Mouse (Mus musculus): ENCODE measurements around the gene Eng. TPM values are rescaled to one million over a fixed set of nuclear protein-coding genes. Genes with fewer than 3 reads are reported as not detected.

The Eng gene
- polyA plus RNA-seq, 1 experiment from 2014 or later, result 24.7 TPM

DNA sequence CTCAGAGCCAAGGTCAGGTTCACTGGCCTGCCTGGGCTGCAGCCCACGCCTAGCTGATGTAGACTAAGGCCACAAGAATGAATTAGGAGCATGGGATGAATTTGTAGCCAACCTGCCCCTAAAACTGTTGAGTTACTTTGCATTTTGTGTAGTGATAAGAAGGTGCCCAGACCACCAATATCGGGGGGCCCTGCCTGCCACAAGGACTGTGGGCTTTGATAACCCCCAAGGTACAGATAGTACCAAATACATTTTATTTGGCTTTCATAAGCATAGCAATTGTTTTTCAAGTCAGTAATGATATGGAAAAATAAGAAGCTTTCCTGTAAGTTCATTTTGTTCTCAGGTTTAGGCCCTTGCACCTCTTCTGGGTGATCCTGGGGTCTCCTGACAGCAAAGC is 12.5 kb downstream of the Eng start:
- no peaks in the 10 kb centered on the region for H3K9me3 ChIP-seq

DNA sequence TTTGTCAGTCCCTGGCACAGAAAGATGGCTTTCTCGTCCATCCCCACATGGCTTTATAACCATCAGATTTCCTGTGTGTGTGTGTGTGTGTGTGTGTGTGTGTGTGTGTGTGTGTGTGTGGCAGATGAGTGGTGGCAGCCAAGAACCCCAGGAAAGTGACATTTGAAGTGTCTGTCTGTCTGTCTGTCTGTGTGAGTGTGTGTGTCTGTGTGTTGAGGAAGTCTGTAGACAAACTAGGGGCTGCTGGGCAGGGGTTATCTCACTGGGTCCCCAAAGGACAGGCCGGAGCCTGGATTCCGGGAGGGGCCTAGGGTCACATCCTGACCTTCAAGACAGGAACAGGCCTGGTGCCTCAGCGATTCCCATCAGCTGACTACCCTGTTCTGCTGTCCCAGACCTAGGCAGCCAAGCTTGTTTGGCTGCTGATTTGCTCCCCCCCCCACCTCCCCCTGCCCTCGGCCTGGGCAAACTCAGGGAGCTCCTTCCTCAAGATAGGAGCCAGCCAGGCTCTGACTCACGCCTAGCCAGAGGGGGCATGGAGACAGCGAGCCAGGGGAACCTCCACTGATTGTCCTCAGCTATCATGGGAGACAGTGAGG is 15.2 kb downstream of the Eng start:
- no peak for DNase-seq (ENCODE audit: extremely low spot score, low spot score)
- Histone ChIP-seq H3K9me3 (no peaks in the 10 kb centered on the region), H3K36me3 (replicated peaks) (no peaks in the 10 kb centered on the region), H3K27ac (peak overlapping the region; percentile 68), H3K4me3 (no peak overlapping the region), H3K4me1 (peaks cover 17% of the 10 kb centered on the region), H3K27me3 (ENCODE audit: poor library complexity, severe bottlenecking) (no peaks in the 10 kb centered on the region)
- WGBS, result 66% methylated on average over 7 of the region's 7 CpGs

More for the DNA sequence above, 12.5 kb downstream of the Eng start:
- Histone ChIP-seq H3K36me3 (replicated peaks) (no peaks in the 10 kb centered on the region), H3K27me3 (ENCODE audit: poor library complexity, severe bottlenecking) (no peaks in the 10 kb centered on the region), H3K27ac (no peak overlapping the region), H3K4me3 (no peak overlapping the region), H3K4me1 (peaks cover 37% of the 10 kb centered on the region)
- DNase-seq (ENCODE audit: extremely low spot score, low spot score), result no peak
- 86% methylated on average over 2 of the region's 2 CpGs for WGBS

DNA sequence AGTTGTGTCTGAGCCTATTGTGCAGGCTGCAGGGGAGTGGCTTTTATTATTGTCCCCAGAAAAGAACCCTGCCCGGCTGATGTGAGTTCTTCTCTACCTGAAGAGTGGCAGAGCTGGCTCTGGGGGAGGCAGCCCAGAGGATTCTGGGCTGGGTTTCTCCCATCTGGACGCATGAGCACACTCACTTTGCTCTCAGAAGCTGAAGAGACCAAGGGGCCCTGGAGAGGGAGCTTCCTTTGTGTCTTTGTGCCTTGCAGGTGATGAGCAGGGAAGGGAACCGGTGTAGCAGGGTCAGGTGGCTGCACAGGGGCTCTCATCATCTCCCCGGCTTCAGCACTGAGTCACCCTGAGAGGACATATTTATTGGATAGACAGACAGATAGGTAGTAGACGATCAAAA is 15.9 kb downstream of the Eng start:
- WGBS, result 66% methylated on average over 5 of the region's 5 CpGs
- H3K27me3 ChIP-seq (ENCODE audit: poor library complexity, severe bottlenecking), result no peaks in the 10 kb centered on the region
- no peaks in the 10 kb centered on the region for H3K36me3 ChIP-seq (replicated peaks)
- no peak for DNase-seq (ENCODE audit: extremely low spot score, low spot score)
- no peaks in the 10 kb centered on the region for H3K9me3 ChIP-seq
- H3K4me1 ChIP-seq, result peaks cover 17% of the 10 kb centered on the region
- no peak overlapping the region for H3K4me3 ChIP-seq
- peak overlapping the region; percentile 68 for H3K27ac ChIP-seq

DNA sequence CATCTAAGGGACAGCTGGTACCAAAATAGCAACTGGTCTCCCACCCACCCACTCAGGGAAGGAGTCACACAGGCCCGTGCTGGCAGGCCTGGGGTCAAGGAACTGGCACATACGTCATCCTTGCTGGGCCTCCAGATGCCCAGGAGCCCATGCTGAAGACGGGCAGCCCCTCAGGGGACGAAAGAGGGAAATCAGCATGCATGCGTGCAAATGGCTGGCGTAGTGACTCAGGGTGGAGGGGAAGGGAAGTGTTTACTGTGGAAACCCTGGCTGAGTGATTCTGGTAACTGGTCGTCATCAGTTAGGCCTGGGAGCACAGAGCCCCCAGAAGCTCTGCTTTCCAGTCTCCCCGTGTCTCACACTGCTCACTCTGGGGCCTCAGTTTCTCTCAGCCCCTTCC is 18.9 kb downstream of the Eng start:
- no peaks in the 10 kb centered on the region for H3K36me3 ChIP-seq (replicated peaks)
- no peak overlapping the region for H3K4me3 ChIP-seq
- DNase-seq (ENCODE audit: extremely low spot score, low spot score), result no peak
- H3K4me1 ChIP-seq, result peaks cover 23% of the 10 kb centered on the region
- 89% methylated on average over 8 of the region's 8 CpGs for WGBS
- H3K27me3 ChIP-seq (ENCODE audit: poor library complexity, severe bottlenecking), result no peaks in the 10 kb centered on the region
- H3K27ac ChIP-seq, result peak overlapping the region; percentile 58
- H3K9me3 ChIP-seq, result no peaks in the 10 kb centered on the region

DNA sequence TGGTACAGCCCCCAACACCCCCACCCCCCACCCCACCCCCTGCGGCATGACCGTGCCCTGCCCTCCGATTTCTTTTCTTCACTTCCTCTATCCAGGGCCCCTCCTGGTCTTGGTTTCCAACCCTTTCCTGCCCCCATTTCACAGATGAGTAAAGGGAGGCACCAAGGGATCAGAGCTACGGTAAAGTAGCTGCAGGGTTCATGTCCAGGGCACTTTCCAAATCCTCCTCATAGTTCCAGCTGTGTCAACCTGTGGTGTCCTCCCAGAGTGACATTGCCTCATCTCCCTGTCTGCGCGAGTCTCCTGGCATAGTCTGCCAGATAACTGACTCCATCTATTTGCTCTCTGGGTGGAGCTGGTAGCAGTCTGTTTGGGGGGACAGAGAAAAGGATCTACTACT is 19.5 kb downstream of the Eng start:
- Histone ChIP-seq H3K4me3 (no peak overlapping the region), H3K36me3 (replicated peaks) (no peaks in the 10 kb centered on the region), H3K9me3 (no peaks in the 10 kb centered on the region), H3K27me3 (ENCODE audit: poor library complexity, severe bottlenecking) (no peaks in the 10 kb centered on the region), H3K27ac (peak overlapping the region; percentile 58), H3K4me1 (peaks cover 23% of the 10 kb centered on the region)
- no peak for DNase-seq (ENCODE audit: extremely low spot score, low spot score)
- 92% methylated on average over 6 of the region's 6 CpGs for WGBS

DNA sequence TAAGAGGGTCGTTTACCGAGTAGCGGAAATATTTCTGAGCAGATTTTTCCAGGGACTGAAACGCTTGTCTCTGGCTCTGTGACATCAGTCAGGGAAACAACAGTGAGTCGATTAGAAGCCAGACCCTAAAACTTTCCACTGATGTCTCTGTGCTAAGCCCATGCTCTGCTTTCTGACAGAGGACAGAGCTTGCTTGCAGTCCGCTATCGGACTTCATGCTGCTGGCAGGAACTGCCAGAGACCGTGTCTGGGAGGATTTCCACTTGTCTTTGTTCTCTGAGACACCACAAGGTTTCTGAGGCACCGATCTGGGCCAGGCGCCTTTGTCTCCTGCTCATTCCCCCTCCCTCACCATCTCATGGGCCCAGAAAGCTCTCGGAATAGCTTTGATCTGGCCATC is 21.4 kb downstream of the Eng start:
- 50% methylated on average over 11 of the region's 11 CpGs for WGBS
- no peaks in the 10 kb centered on the region for H3K9me3 ChIP-seq
- no peak for DNase-seq (ENCODE audit: extremely low spot score, low spot score)
- H3K36me3 ChIP-seq (replicated peaks), result no peaks in the 10 kb centered on the region
- no peaks in the 10 kb centered on the region for H3K27me3 ChIP-seq (ENCODE audit: poor library complexity, severe bottlenecking)
- H3K27ac ChIP-seq, result peak overlapping the region; percentile 65
- H3K4me3 ChIP-seq, result no peak overlapping the region
- H3K4me1 ChIP-seq, result peaks cover 10% of the 10 kb centered on the region

DNA sequence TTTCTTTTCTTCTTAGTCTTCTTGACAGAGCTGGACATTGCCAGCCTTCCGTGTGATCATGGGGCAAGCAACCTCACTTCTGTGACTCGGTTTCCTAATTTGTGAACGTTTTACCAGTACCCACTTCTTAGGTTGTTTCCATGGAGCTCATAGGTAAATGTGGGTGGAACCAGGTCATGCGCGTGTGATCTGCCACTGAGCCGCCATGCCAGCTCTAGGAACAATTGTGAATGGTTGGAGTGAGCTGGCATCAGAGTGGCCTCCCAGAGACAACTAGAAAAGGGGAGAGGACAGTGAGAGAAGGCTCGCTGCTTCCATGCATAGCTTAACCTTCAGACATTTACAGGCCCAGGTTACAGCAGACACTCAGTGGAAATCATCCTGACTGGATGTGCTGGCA is 21.8 kb downstream of the Eng start:
- no peaks in the 10 kb centered on the region for H3K36me3 ChIP-seq (replicated peaks)
- peaks cover 11% of the 10 kb centered on the region for H3K4me1 ChIP-seq
- 84% methylated on average over 7 of the region's 7 CpGs for WGBS
- H3K27me3 ChIP-seq (ENCODE audit: poor library complexity, severe bottlenecking), result no peaks in the 10 kb centered on the region
- peak overlapping the region; percentile 65 for H3K27ac ChIP-seq
- no peaks in the 10 kb centered on the region for H3K9me3 ChIP-seq
- no peak for DNase-seq (ENCODE audit: extremely low spot score, low spot score)
- H3K4me3 ChIP-seq, result no peak overlapping the region

DNA sequence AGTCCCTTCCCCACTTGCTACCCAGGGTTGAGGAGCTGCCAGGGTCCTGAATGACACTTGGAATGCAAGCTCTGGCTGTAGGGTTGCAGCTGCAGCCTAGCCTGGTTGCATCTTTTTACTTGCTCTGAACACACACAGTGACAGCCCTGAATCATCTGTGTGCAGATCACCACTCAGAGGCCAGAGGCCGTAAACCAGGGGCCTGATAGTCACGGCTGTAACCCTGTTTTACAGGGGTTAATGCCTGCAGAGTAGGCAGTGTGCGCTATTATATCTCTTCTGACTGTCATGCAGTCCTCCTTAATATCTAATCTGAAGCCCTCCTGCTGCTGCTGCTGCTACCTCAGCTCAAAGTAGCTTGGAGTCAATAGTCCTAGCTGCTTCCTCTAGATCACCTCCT is 23.5 kb downstream of the Eng start:
- DNase-seq (ENCODE audit: extremely low spot score, low spot score), result no peak
- Histone ChIP-seq H3K4me3 (no peak overlapping the region), H3K36me3 (replicated peaks) (no peaks in the 10 kb centered on the region; the same call in 1 of the 2 replicates), H3K4me1 (peaks cover 13% of the 10 kb centered on the region), H3K27ac (no peak overlapping the region), H3K27me3 (ENCODE audit: poor library complexity, severe bottlenecking) (no peaks in the 10 kb centered on the region), H3K9me3 (no peaks in the 10 kb centered on the region)
- 85% methylated on average over 3 of the region's 3 CpGs for WGBS

DNA sequence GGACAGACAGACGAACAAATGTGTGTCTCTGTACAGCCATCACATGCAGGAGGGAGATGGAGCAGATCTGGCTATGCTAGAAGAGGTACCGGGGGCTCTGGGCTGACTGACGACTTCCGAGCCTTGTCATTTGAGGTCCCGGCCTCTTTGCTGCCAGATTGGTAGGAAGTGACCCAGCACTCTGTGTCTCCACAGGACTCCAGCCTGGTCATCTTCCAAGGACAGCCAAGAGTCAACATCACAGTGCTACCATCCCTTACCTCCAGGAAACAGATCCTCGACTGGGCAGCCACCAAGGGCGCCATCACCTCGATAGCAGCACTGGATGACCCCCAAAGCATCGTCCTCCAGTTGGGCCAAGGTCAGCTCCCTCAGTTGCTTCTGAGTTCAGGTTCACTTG is 24.8 kb downstream of the Eng start:
- Histone ChIP-seq H3K27ac (no peak overlapping the region), H3K27me3 (ENCODE audit: poor library complexity, severe bottlenecking) (no peaks in the 10 kb centered on the region), H3K4me3 (no peak overlapping the region), H3K36me3 (replicated peaks) (no peaks in the 10 kb centered on the region; the same call in 1 of the 2 replicates), H3K4me1 (peaks cover 11% of the 10 kb centered on the region), H3K9me3 (no peaks in the 10 kb centered on the region)
- no peak for DNase-seq (ENCODE audit: extremely low spot score, low spot score)
- 92% methylated on average over 9 of the region's 9 CpGs for WGBS

DNA sequence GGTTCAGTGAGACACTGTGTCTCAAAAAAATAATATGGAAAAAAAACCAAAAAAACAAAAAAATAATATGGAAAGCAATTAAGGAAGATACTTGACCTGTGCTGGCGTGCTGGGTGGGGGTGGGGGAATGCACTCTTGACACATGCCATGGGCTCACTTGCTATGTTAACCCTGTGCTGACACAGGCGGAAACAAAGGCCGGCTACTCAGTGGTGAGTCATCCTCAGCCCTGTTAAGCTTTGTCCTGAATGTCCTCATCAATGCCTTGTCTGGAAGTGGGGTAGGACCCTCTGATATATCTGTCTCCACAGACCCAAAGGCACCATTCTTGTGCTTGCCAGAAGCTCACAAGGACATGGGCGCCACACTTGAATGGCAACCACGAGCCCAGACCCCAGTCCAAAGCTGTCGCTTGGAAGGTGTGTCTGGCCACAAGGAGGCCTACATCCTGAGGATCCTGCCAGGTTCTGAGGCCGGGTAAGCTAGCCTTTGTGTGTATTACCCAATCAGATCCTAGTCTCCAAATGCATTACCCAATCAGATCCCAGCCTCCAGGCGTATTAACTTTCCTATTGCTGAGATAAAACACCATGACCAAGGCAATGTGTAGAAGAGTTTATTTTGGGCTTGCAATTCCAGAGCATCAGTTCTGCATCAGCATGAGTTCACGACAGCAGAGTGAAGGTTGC is 25.7 kb downstream of the Eng start:
- Histone ChIP-seq H3K4me1 (peaks cover 10% of the 10 kb centered on the region), H3K27ac (no peak overlapping the region), H3K36me3 (replicated peaks) (no peaks in the 10 kb centered on the region; the same call in 1 of the 2 replicates), H3K4me3 (no peak overlapping the region), H3K9me3 (no peaks in the 10 kb centered on the region), H3K27me3 (ENCODE audit: poor library complexity, severe bottlenecking) (no peaks in the 10 kb centered on the region)
- WGBS, result 75% methylated on average over 9 of the region's 9 CpGs
- DNase-seq (ENCODE audit: extremely low spot score, low spot score), result no peak

DNA sequence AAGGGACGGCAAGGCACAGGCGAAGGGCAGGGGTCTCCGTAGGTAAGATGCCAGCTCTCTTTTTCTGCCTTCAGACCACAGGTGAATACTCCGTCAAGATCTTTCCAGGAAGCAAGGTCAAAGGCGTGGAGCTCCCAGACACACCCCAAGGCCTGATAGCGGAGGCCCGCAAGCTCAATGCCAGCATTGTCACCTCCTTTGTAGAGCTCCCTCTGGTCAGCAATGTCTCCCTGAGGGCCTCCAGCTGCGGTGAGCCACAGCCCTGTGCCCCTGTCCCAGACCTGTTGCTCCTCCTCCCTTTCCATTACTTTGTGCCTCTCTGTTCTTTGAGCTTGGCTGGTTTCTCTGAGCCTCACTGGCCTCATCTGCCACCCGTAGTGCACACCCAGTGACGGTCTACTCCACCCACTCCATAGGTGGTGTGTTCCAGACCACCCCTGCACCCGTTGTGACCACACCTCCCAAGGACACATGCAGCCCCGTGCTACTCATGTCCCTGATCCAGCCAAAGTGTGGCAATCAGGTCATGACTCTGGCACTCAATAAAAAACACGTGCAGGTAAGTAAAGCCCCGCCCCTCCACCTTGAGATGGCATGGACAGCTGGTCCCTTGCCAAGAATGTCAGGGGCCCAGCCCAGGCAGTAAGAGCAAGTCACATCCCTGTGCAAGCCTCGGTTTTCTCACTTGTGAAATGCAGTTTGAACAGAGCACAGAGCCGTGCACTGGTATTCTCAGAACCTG is 27.0 kb downstream of the Eng start:
- Histone ChIP-seq H3K36me3 (replicated peaks) (peaks cover 4% of the 10 kb centered on the region), H3K4me3 (no peak overlapping the region), H3K27ac (no peak overlapping the region), H3K4me1 (0 out of 2 replicates have a peak, but pooled peaks cover 3% of the 10 kb centered on the region), H3K27me3 (ENCODE audit: poor library complexity, severe bottlenecking) (no peaks in the 10 kb centered on the region), H3K9me3 (no peaks in the 10 kb centered on the region)
- no peak for DNase-seq (ENCODE audit: extremely low spot score, low spot score)
- 85% methylated on average over 16 of the region's 16 CpGs for WGBS

DNA sequence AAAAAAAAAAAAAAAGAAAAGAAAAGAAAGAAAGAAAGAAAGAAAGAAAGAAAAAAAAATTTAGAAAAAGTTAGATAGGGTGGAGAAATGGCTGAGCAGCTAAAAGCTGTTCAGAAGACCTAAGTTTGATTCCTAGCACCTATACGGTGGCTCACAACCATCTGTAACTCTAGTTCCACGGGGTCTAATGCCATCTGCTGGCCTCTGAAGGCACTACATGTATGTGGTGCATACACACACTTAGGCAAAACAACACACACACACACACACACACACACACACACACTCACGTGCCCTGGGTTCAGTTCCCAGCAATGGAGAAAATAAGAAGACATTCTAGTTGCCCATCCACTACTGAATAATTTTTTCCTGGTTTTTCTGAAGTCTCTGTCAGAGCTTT is 30.4 kb downstream of the Eng start:
- DNase-seq (ENCODE audit: extremely low spot score, low spot score), result no peak
- Histone ChIP-seq H3K36me3 (replicated peaks) (peaks cover 11% of the 10 kb centered on the region), H3K9me3 (no peaks in the 10 kb centered on the region), H3K27ac (no peak overlapping the region), H3K4me3 (no peak overlapping the region), H3K27me3 (ENCODE audit: poor library complexity, severe bottlenecking) (no peaks in the 10 kb centered on the region), H3K4me1 (peaks cover 14% of the 10 kb centered on the region; the same call in 1 of the 2 replicates)
- 88% methylated on average over 3 of the region's 3 CpGs for WGBS

DNA sequence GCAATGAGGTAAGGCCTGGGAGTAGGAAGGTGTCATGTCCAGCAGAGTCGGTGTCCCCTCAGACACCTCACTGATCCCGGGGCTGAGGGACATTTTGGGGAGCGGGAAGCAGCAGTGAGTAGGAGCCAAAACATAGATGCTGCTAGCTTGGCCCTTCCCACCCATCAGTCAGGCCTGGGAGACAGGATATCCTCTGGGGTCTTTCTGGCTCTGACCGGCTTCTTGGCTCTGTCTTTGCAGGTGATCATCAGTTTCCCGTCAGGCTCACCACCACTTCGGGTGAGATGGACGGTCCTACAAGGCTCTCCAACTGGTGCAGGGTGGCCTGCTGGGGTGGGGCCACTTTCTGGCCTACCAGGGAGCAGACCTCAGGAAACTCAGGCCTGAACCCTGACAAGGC is 31.3 kb downstream of the Eng start:
- peaks cover 19% of the 10 kb centered on the region for H3K36me3 ChIP-seq (replicated peaks)
- H3K4me1 ChIP-seq, result peaks cover 16% of the 10 kb centered on the region; the same call in 1 of the 2 replicates
- no peaks in the 10 kb centered on the region for H3K27me3 ChIP-seq (ENCODE audit: poor library complexity, severe bottlenecking)
- H3K4me3 ChIP-seq, result no peak overlapping the region
- no peaks in the 10 kb centered on the region for H3K9me3 ChIP-seq
- DNase-seq (ENCODE audit: extremely low spot score, low spot score), result no peak
- no peak overlapping the region for H3K27ac ChIP-seq
- 96% methylated on average over 7 of the region's 7 CpGs for WGBS
